Mouse (Mus musculus) midbrain, embryonic 15.5 days (tissue): ENCODE data around the gene Shisa6. TPM values are rescaled to one million over a fixed set of nuclear protein-coding genes. Genes with fewer than 3 reads are reported as not detected.

Source experiments
- ATAC-seq: fragments of 200-750 bp; cut with Nextera tagmentation; replicated peaks from 2 replicates; pipeline ENCODE4 v1.8.0; 2017; ENCODE audit warnings: moderate TSS enrichment
- H3K27ac ChIP-seq: fragments of 300-500 bp; sonication (generic); 2 replicates; pipeline ENCODE4 v1.5.1; 2015; ENCODE audit warnings: mild to moderate bottlenecking, inconsistent platforms
- H3K27me3 ChIP-seq: fragments of 300-500 bp; sonication (generic); replicated peaks from 2 replicates; pipeline ENCODE4 v1.6.1; 2015; ENCODE audit warnings: inconsistent platforms
- H3K36me3 ChIP-seq: fragments of 300-500 bp; sonication (generic); replicated peaks from 2 replicates; pipeline ENCODE4 v1.6.1; 2015; ENCODE audit warnings: inconsistent platforms
- H3K4me1 ChIP-seq: fragments of 300-500 bp; sonication (generic); 2 replicates; pipeline ENCODE4 v1.6.1; 2015; ENCODE audit warnings: inconsistent platforms
- H3K4me2 ChIP-seq: fragments of 300-500 bp; sonication (generic); 2 replicates; pipeline ENCODE4 v1.6.1; 2015; ENCODE audit warnings: inconsistent platforms, mild to moderate bottlenecking, moderate library complexity
- H3K4me3 ChIP-seq: fragments of 300-500 bp; sonication (generic); 2 replicates; pipeline ENCODE4 v1.5.1; 2015; ENCODE audit warnings: mild to moderate bottlenecking, inconsistent platforms
- H3K9ac ChIP-seq: fragments of 300-500 bp; sonication (generic); 2 replicates; pipeline ENCODE4 v1.6.1; 2015; ENCODE audit warnings: mild to moderate bottlenecking, inconsistent platforms
- H3K9me3 ChIP-seq: fragments of 300-500 bp; sonication (generic); 2 replicates; pipeline ENCODE4 v1.6.1; 2016; ENCODE audit warnings: inconsistent platforms
- WGBS: fragments of 180-500 bp; shearing (Covaris S2); methylation state at CpG from one replicate; pipeline ENCODE4 v1.1.7; 2015; ENCODE audit warnings: mixed read lengths; 5-methylcytosine and 5-hydroxymethylcytosine counted together
- polyA plus RNA-seq: library from polyadenylated mRNA; unstranded; fragments of >200 nt; fragmentation: Nextera tagmentation; extraction: Ambion mirVana; gene quantifications from 2 replicates; pipeline ENCODE4 v1.2.1, GENCODE M21; 2015

Gene Shisa6
- polyA plus RNA-seq, 1 experiment from 2014 or later: 2.9 TPM

- no peak for ATAC-seq
- WGBS: 63% methylated on average over 8 of the region's 8 CpGs
- no peaks in the 10 kb centered on the region for H3K9me3 ChIP-seq
- no peaks in the 10 kb centered on the region for H3K27me3 ChIP-seq
- no peak overlapping the region for H3K4me3 ChIP-seq
- H3K36me3 ChIP-seq: no peaks in the 10 kb centered on the region
- no peak overlapping the region for H3K9ac ChIP-seq
- H3K4me2 ChIP-seq: no peak overlapping the region
- H3K4me1 ChIP-seq: peaks cover 5% of the 10 kb centered on the region; the same call in 1 of the 2 replicates
- H3K27ac ChIP-seq: no peak overlapping the region
These were observed 251.7 kb downstream of the Shisa6 start for GRCm38 (mm10) chr11:66273904-66274706.

GRCm38 (mm10) chr11:66267029-66267428 lies 258.7 kb downstream of the Shisa6 start:
- no peaks in the 10 kb centered on the region for H3K36me3 ChIP-seq

GRCm38 (mm10) chr11:66265336-66265990 lies 260.3 kb downstream of the Shisa6 start:
- no peak for ATAC-seq
- Histone ChIP-seq H3K36me3 (no peaks in the 10 kb centered on the region), H3K9ac (no peak overlapping the region), H3K4me1 (no peaks in the 10 kb centered on the region), H3K27me3 (no peaks in the 10 kb centered on the region), H3K4me3 (no peak overlapping the region), H3K9me3 (no peaks in the 10 kb centered on the region), H3K27ac (no peak overlapping the region), H3K4me2 (no peak overlapping the region)
- 76% methylated on average over 1 of the region's 1 CpGs for WGBS

More at GRCm38 (mm10) chr11:66267029-66267428, 258.7 kb downstream of the Shisa6 start:
- no peaks in the 10 kb centered on the region for H3K4me1 ChIP-seq
- no peak overlapping the region for H3K4me3 ChIP-seq
- 7% methylated on average over 3 of the region's 3 CpGs for WGBS
- no peaks in the 10 kb centered on the region for H3K9me3 ChIP-seq
- H3K4me2 ChIP-seq: no peak overlapping the region
- no peak overlapping the region for H3K27ac ChIP-seq
- ATAC-seq: no peak
- no peak overlapping the region for H3K9ac ChIP-seq
- no peaks in the 10 kb centered on the region for H3K27me3 ChIP-seq

GRCm38 (mm10) chr11:66260205-66260604 lies 265.6 kb downstream of the Shisa6 start:
- H3K9ac ChIP-seq: no peak overlapping the region
- no peak for ATAC-seq
- H3K27ac ChIP-seq: no peak overlapping the region
- H3K27me3 ChIP-seq: no peaks in the 10 kb centered on the region
- no peaks in the 10 kb centered on the region for H3K36me3 ChIP-seq
- H3K4me2 ChIP-seq: no peak overlapping the region
- H3K4me3 ChIP-seq: no peak overlapping the region
- no peaks in the 10 kb centered on the region for H3K9me3 ChIP-seq
- WGBS: 89% methylated on average over 2 of the region's 2 CpGs
- H3K4me1 ChIP-seq: no peaks in the 10 kb centered on the region

GRCm38 (mm10) chr11:66258851-66259250 lies 266.9 kb downstream of the Shisa6 start:
- Histone ChIP-seq H3K4me3 (no peak overlapping the region), H3K4me2 (no peak overlapping the region)
- no peak for ATAC-seq

GRCm38 (mm10) chr11:66247115-66247514 lies 278.6 kb downstream of the Shisa6 start:
- no peak overlapping the region for H3K4me3 ChIP-seq
- no peak for ATAC-seq
- no peak overlapping the region for H3K27ac ChIP-seq
- no peaks in the 10 kb centered on the region for H3K27me3 ChIP-seq
- no peak overlapping the region for H3K9ac ChIP-seq
- WGBS: 69% methylated on average over 5 of the region's 5 CpGs
- no peaks in the 10 kb centered on the region for H3K9me3 ChIP-seq
- H3K4me2 ChIP-seq: no peak overlapping the region
- H3K36me3 ChIP-seq: no peaks in the 10 kb centered on the region
- no peaks in the 10 kb centered on the region for H3K4me1 ChIP-seq

More at GRCm38 (mm10) chr11:66258851-66259250, 266.9 kb downstream of the Shisa6 start:
- H3K27ac ChIP-seq: no peak overlapping the region
- WGBS: 28% methylated on average over 3 of the region's 3 CpGs
- no peaks in the 10 kb centered on the region for H3K36me3 ChIP-seq
- no peaks in the 10 kb centered on the region for H3K4me1 ChIP-seq
- no peaks in the 10 kb centered on the region for H3K9me3 ChIP-seq
- no peaks in the 10 kb centered on the region for H3K27me3 ChIP-seq
- no peak overlapping the region for H3K9ac ChIP-seq

- no peak overlapping the region for H3K4me3 ChIP-seq
- no peak overlapping the region for H3K4me2 ChIP-seq
- H3K36me3 ChIP-seq: no peaks in the 10 kb centered on the region
- H3K4me1 ChIP-seq: no peaks in the 10 kb centered on the region
- H3K27me3 ChIP-seq: no peaks in the 10 kb centered on the region
- ATAC-seq: no peak
- whole genome bisulfite sequencing: 77% methylated on average over 2 of the region's 2 CpGs
- H3K27ac ChIP-seq: no peak overlapping the region
- H3K9me3 ChIP-seq: no peaks in the 10 kb centered on the region
- H3K9ac ChIP-seq: no peak overlapping the region
These were observed 289.2 kb downstream of the Shisa6 start for GRCm38 (mm10) chr11:66236557-66236956.

GRCm38 (mm10) chr11:66232891-66233290 lies 292.9 kb downstream of the Shisa6 start:
- no peaks in the 10 kb centered on the region for H3K9me3 ChIP-seq
- no peaks in the 10 kb centered on the region for H3K4me1 ChIP-seq
- 59% methylated on average over 1 of the region's 1 CpGs for WGBS
- H3K4me3 ChIP-seq: no peak overlapping the region
- ATAC-seq: no peak
- H3K36me3 ChIP-seq: no peaks in the 10 kb centered on the region
- no peak overlapping the region for H3K27ac ChIP-seq
- no peak overlapping the region for H3K4me2 ChIP-seq
- no peak overlapping the region for H3K9ac ChIP-seq
- no peaks in the 10 kb centered on the region for H3K27me3 ChIP-seq

GRCm38 (mm10) chr11:66222133-66222532 lies 303.6 kb downstream of the Shisa6 start:
- Histone ChIP-seq H3K27me3 (no peaks in the 10 kb centered on the region), H3K4me1 (no peaks in the 10 kb centered on the region), H3K4me3 (no peak overlapping the region), H3K4me2 (no peak overlapping the region), H3K27ac (no peak overlapping the region), H3K36me3 (no peaks in the 10 kb centered on the region), H3K9ac (no peak overlapping the region), H3K9me3 (no peaks in the 10 kb centered on the region)
- WGBS: 65% methylated on average over 1 of the region's 1 CpGs
- ATAC-seq: 0 out of 2 replicates have a peak, but pooled peaks have one; percentile 52

- WGBS: 82% methylated on average over 3 of the region's 3 CpGs
- H3K4me3 ChIP-seq: no peak overlapping the region
- no peak overlapping the region for H3K9ac ChIP-seq
- H3K4me2 ChIP-seq: no peak overlapping the region
- no peaks in the 10 kb centered on the region for H3K36me3 ChIP-seq
- H3K27ac ChIP-seq: no peak overlapping the region
- H3K9me3 ChIP-seq: no peaks in the 10 kb centered on the region
- ATAC-seq: no peak
- no peaks in the 10 kb centered on the region for H3K4me1 ChIP-seq
- H3K27me3 ChIP-seq: no peaks in the 10 kb centered on the region
These were observed 307.3 kb downstream of the Shisa6 start for GRCm38 (mm10) chr11:66218469-66218868.

- Histone ChIP-seq H3K27me3 (no peaks in the 10 kb centered on the region), H3K9me3 (no peaks in the 10 kb centered on the region), H3K36me3 (no peaks in the 10 kb centered on the region), H3K4me1 (no peaks in the 10 kb centered on the region), H3K4me2 (no peak overlapping the region), H3K27ac (no peak overlapping the region), H3K9ac (no peak overlapping the region), H3K4me3 (no peak overlapping the region)
- no peak for ATAC-seq
- WGBS: 87% methylated on average over 3 of the region's 3 CpGs
These were observed 337.0 kb downstream of the Shisa6 start for GRCm38 (mm10) chr11:66188627-66189287.

- no peaks in the 10 kb centered on the region for H3K4me1 ChIP-seq
- WGBS: 76% methylated on average over 2 of the region's 2 CpGs
These were observed 337.6 kb downstream of the Shisa6 start for GRCm38 (mm10) chr11:66188146-66188545.

More at GRCm38 (mm10) chr11:66188146-66188545, 337.6 kb downstream of the Shisa6 start:
- no peaks in the 10 kb centered on the region for H3K27me3 ChIP-seq
- H3K9ac ChIP-seq: no peak overlapping the region
- H3K4me2 ChIP-seq: no peak overlapping the region
- no peak overlapping the region for H3K27ac ChIP-seq
- no peaks in the 10 kb centered on the region for H3K9me3 ChIP-seq
- ATAC-seq: no peak
- H3K4me3 ChIP-seq: no peak overlapping the region
- H3K36me3 ChIP-seq: no peaks in the 10 kb centered on the region
